Mouse (Mus musculus): ENCODE measurements around the gene Nxf3. TPM values are rescaled to one million over a fixed set of nuclear protein-coding genes. Genes with fewer than 3 reads are reported as not detected.
"Not testable (repeated sequence)": the region's sequence is repeated elsewhere in the genome, so short reads cannot be mapped to it uniquely, and the experiment has no call there.

The Nxf3 gene
- polyA plus RNA-seq, 1 experiment from 2014 or later, result not detected

GRCm38 (mm10) chrX:136060698-136061097 lies 24.4 kb downstream of the Nxf3 start:
- Histone ChIP-seq H3K27me3 (replicated peaks; ENCODE audit: low read depth, poor library complexity, severe bottlenecking) (peaks cover 25% of the 10 kb centered on the region), H3K27ac (replicated peaks) (no peak overlapping the region), H3K36me3 (replicated peaks) (peaks cover 1% of the 10 kb centered on the region; the same call in 1 of the 2 replicates), H3K4me1 (no peaks in the 10 kb centered on the region), H3K4me3 (no peak overlapping the region), H3K9me3 (no peaks in the 10 kb centered on the region)
- 82% methylated on average over 1 of the region's 1 CpGs for WGBS
- DNase-seq (ENCODE audit: low spot score), result no peak

DNA sequence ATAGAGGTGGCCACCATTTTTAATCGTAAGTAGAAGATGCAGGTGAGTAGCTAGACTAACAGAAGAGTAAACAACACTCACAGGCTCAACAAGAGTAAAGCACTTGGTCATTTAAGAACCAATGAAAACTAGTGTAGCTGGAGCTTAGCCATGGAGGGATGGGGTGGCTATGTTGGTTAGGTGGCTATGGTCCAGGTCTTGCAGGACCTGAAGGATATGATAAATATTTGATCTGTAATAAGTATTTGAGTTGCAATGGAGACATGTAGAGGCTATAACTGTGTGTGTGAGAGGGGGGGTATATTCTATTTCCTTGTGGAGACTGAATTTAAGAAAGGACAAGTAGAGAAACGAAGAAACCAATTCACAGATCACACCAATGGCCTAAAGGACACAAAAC lies 33.8 kb downstream of the Nxf3 start:
- 85% methylated on average over 2 of the region's 2 CpGs for WGBS
- Histone ChIP-seq H3K4me1 (no peaks in the 10 kb centered on the region), H3K4me3 (no peak overlapping the region), H3K27me3 (replicated peaks; ENCODE audit: low read depth, poor library complexity, severe bottlenecking) (no peaks in the 10 kb centered on the region; the same call in 1 of the 2 replicates), H3K9me3 (no peaks in the 10 kb centered on the region), H3K36me3 (replicated peaks) (no peaks in the 10 kb centered on the region), H3K27ac (replicated peaks) (no peak overlapping the region)
- no peak for DNase-seq (ENCODE audit: low spot score)

DNA sequence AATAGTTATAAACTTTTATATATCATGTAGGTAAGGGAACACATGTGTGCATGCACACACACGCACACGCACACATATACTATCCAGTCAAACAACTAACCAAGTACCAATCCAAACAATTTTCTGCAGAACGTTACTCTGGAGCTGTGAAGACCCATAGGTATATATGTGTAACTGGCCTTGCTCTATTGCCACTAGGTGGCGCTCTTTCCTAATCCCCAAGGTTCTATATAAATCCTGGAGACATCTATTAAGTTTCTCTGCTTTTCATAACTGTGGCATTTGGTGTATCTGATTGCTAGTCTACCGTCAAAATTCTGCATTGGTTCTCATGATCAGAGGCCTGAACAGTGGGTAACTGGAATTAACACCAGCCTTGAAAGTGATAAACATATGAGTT lies 37.5 kb downstream of the Nxf3 start:
- no peaks in the 10 kb centered on the region for H3K9me3 ChIP-seq
- peak; percentile 54 for DNase-seq (ENCODE audit: low spot score)
- no peak overlapping the region for H3K4me3 ChIP-seq
- no peak overlapping the region for H3K27ac ChIP-seq (replicated peaks)
- H3K27me3 ChIP-seq (replicated peaks; ENCODE audit: low read depth, poor library complexity, severe bottlenecking), result peaks cover 12% of the 10 kb centered on the region
- 20% methylated on average over 5 of the region's 5 CpGs for WGBS
- H3K36me3 ChIP-seq (replicated peaks), result no peaks in the 10 kb centered on the region
- H3K4me1 ChIP-seq, result no peaks in the 10 kb centered on the region

- H3K27me3 ChIP-seq (replicated peaks; ENCODE audit: low read depth, poor library complexity, severe bottlenecking), result peaks cover 25% of the 10 kb centered on the region
- WGBS, result 83% methylated on average over 1 of the region's 1 CpGs
These were observed 41.3 kb downstream of the Nxf3 start for GRCm38 (mm10) chrX:136043726-136044125.

DNA sequence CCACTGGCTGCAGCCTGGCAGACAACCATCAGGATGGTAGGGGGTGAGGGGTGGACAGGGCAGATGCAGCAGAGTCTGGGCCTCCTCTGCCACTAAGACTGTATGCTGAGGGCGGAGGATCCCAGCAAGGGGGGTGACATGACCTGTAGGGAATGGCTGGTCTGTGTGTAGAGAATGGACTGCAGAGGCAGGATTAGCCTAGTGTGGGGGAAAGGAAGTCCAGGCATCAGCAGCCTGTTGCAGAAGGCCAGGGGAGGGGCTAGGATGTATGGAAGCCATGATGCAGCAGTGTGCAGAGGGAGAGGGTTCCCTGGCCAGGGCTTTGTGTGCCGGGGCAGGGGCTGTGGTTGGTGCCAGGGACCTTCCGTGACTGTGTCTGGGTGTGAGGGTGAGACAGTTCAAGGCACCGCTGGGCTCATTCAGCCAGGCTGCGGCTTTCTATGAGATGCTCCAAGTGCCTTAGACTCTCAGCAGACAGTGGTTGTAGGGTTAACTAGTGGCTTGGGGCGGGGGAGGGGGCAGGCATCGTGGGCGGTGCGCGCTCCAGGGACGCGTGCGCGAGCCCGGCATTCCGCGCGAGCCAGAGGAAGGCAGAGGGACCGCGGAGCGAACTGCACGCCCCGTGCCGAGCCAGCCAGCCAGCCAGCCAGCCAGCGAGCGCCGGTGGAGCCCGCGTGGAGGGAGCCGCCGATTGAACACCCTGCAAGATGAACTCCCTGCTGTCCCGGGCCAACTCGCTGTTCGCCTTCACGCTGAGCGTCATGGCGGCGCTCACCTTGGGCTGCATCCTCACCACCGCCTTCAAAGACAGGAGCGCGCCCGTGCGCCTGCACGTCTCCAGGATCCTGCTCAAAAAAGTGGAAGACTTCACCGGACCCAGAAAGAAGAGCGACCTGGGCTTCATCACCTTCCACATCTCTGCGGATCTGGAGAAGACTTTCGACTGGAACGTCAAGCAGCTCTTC lies 52.0 kb downstream of the Nxf3 start, which contains the start of gene Arxes1:
Gene Arxes1 (plus strand): TSS at position 569 of the 965 bp plus-strand sequence.
- H3K36me3 ChIP-seq (replicated peaks); H3K9me3 ChIP-seq; H3K4me1 ChIP-seq: not testable (repeated sequence)
- Histone ChIP-seq H3K27me3 (replicated peaks; ENCODE audit: low read depth, poor library complexity, severe bottlenecking) (peaks cover 30% of the 10 kb centered on the region), H3K27ac (replicated peaks) (peak within 1 kb of the TSS; percentile 24; the same call in 1 of the 2 replicates), H3K4me3 (peak within 1 kb of the TSS; percentile 48)
- peak; percentile 33 for DNase-seq (ENCODE audit: low spot score)
- 11% methylated on average over 24 of the region's 49 CpGs for WGBS

More at GRCm38 (mm10) chrX:136043726-136044125, 41.3 kb downstream of the Nxf3 start:
- no peak overlapping the region for H3K4me3 ChIP-seq
- H3K36me3 ChIP-seq (replicated peaks), result no peaks in the 10 kb centered on the region
- no peaks in the 10 kb centered on the region for H3K4me1 ChIP-seq
- no peak overlapping the region for H3K27ac ChIP-seq (replicated peaks)
- H3K9me3 ChIP-seq, result no peaks in the 10 kb centered on the region
- DNase-seq (ENCODE audit: low spot score), result no peak

DNA sequence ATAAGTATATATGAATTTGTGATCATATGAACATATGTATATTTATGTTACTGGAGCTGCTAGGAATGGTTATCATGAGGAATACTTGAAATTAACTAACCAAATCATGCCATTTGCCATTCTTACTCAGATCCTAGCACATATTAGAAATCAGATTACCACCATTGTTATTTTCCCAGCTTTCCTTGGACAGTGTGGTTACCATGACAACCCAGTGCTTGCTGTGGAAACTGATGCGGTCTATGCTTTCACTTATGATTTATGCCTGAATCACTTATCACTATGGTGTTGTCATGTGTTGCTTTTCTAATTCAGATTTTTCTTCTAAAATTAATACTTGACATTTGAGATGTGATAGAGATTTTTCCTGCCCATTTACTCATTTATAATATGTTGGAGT lies 54.7 kb downstream of the Nxf3 start:
- Histone ChIP-seq H3K27me3 (replicated peaks; ENCODE audit: low read depth, poor library complexity, severe bottlenecking) (peaks cover 43% of the 10 kb centered on the region), H3K36me3 (replicated peaks) (no peaks in the 10 kb centered on the region), H3K4me3 (no peak overlapping the region), H3K9me3 (no peaks in the 10 kb centered on the region), H3K27ac (replicated peaks) (no peak overlapping the region), H3K4me1 (0 out of 2 replicates have a peak, but pooled peaks cover 3% of the 10 kb centered on the region)
- WGBS, result 76% methylated on average over 1 of the region's 1 CpGs
- no peak for DNase-seq (ENCODE audit: low spot score)

Other genes starting within 250 kb of the Nxf3 start
- gene Gprasp2, start 246.2 kb downstream of the Nxf3 start, polyA plus RNA-seq (2016; fragmentation: Nextera tagmentation; extraction: Ambion mirVana), result 28.7 and 31.8 TPM in 2 replicates
- 89.6 and 91.8 TPM in 2 replicates for gene Arxes2, start 91.4 kb downstream of the Nxf3 start, polyA plus RNA-seq (2016; fragmentation: Nextera tagmentation; extraction: Ambion mirVana)
- gene Arxes1, start 51.9 kb downstream of the Nxf3 start, polyA plus RNA-seq (2016; fragmentation: Nextera tagmentation; extraction: Ambion mirVana), result 36.0 and 40.5 TPM in 2 replicates
- gene Bex2, start 17.0 kb downstream of the Nxf3 start, polyA plus RNA-seq (2016; fragmentation: Nextera tagmentation; extraction: Ambion mirVana), result 249 and 257 TPM in 2 replicates
- gene Bex4, start 53.7 kb upstream of the Nxf3 start, polyA plus RNA-seq (2016; fragmentation: Nextera tagmentation; extraction: Ambion mirVana), result 96.6 and 96.9 TPM in 2 replicates
- 209 and 213 TPM in 2 replicates for gene Tceal8, start 87.1 kb upstream of the Nxf3 start, polyA plus RNA-seq (2016; fragmentation: Nextera tagmentation; extraction: Ambion mirVana)
- gene Tceal5, start 118.6 kb upstream of the Nxf3 start, polyA plus RNA-seq (2016; fragmentation: Nextera tagmentation; extraction: Ambion mirVana), result 4.8 and 5.6 TPM in 2 replicates
- 0.58 and 0.82 TPM in 2 replicates for gene Tceal7, start 129.5 kb upstream of the Nxf3 start, polyA plus RNA-seq (2016; fragmentation: Nextera tagmentation; extraction: Ambion mirVana)
- 135 and 145 TPM in 2 replicates for gene Bex1, start 130.3 kb upstream of the Nxf3 start, polyA plus RNA-seq (2016; fragmentation: Nextera tagmentation; extraction: Ambion mirVana)
- 471 and 531 TPM in 2 replicates for gene Tceal9, start 159.8 kb upstream of the Nxf3 start, polyA plus RNA-seq (2016; fragmentation: Nextera tagmentation; extraction: Ambion mirVana)
- 691 TPM in 2 replicates for gene Bex3, start 185.0 kb upstream of the Nxf3 start, polyA plus RNA-seq (2016; fragmentation: Nextera tagmentation; extraction: Ambion mirVana)